Mouse (Mus musculus) megakaryocyte, embryonic 14.5 days (primary cell): ENCODE results near the gene Cd200r4. TPM values are rescaled to one million over a fixed set of nuclear protein-coding genes. Genes with fewer than 3 reads are reported as not detected.
"Not testable (repeated sequence)": the region's sequence is repeated elsewhere in the genome, so short reads cannot be mapped to it uniquely, and the experiment has no call there.

Experiments used
- H3K27me3 ChIP-seq: replicated peaks from 2 replicates; pipeline ENCODE3; 2012; ENCODE audit warnings: inconsistent platforms
- H3K36me3 ChIP-seq: replicated peaks from 2 replicates; pipeline ENCODE3; 2012; ENCODE audit warnings: low read length, inconsistent platforms, mixed read lengths
- H3K4me1 ChIP-seq: 2 replicates; pipeline ENCODE4 v1.6.1; 2012; ENCODE audit warnings: inconsistent platforms
- H3K4me3 ChIP-seq: replicated peaks from 2 replicates; pipeline ENCODE3; 2012; ENCODE audit warnings: moderate library complexity, mild to moderate bottlenecking, inconsistent platforms
- H3K9me3 ChIP-seq: 2 replicates; pipeline ENCODE4 v1.6.1; 2012; ENCODE audit warnings: inconsistent platforms
- FLI1 ChIP-seq: IDR thresholded peaks from 2 replicates; pipeline ENCODE4 v1.6.1; 2012; ENCODE audit warnings: low read length, inconsistent platforms, mixed read lengths
- GATA1 ChIP-seq: IDR thresholded peaks from 3 replicates; pipeline ENCODE4 v1.6.1; 2012; ENCODE audit warnings: mixed read lengths, low read length, inconsistent platforms, borderline replicate concordance
- polyA plus RNA-seq: library from polyadenylated mRNA; stranded (reverse); fragments of >175 nt; gene quantifications from 2 replicates; pipeline ENCODE4 v1.2.3, GENCODE M21; 2012; ENCODE audit warnings: low replicate concordance; ENCODE audit not compliant: insufficient read depth

Gene Cd200r4
- polyA plus RNA-seq, 1 experiment, result not detected

DNA sequence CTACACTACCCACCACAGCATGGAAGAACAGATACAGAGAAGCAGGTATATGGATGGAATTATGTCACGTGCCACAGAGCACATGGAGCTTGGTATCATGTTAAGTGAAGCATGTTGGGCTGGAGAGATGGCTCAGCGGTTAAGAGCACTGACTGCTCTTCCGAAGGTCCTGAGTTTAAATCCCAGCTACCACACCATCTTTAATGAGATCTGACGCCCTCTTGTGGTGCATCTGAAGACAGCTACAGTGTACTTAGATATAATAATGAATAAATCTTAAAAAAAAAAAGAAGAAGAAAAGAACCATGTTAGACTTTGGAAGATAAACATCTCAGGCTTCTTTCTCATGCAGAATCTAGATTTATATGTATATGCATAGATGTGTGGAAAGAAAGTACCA is 30.8 kb upstream of the Cd200r4 start:
- Histone ChIP-seq H3K36me3 (peaks cover 35% of the 10 kb centered on the region), H3K27me3 (no peaks in the 10 kb centered on the region), H3K9me3 (no peaks in the 10 kb centered on the region), H3K4me3 (no peak overlapping the region), H3K4me1 (peaks cover 40% of the 10 kb centered on the region)
- TF ChIP-seq GATA1 (no peak), FLI1 (no peak)

- Histone ChIP-seq H3K4me1 (no peaks in the 10 kb centered on the region; the same call in 1 of the 2 replicates), H3K9me3 (no peaks in the 10 kb centered on the region), H3K4me3 (no peak overlapping the region), H3K36me3 (peaks cover 66% of the 10 kb centered on the region), H3K27me3 (no peaks in the 10 kb centered on the region)
- no peak for TF ChIP-seq GATA1
- TF ChIP-seq FLI1, result no peak
These were observed 24.6 kb upstream of the Cd200r4 start for GRCm38 (mm10) chr16:44786934-44787333.

GRCm38 (mm10) chr16:44794416-44794815 is 17.1 kb upstream of the Cd200r4 start:
- H3K9me3 ChIP-seq, result peaks cover 6% of the 10 kb centered on the region
- H3K36me3 ChIP-seq, result peaks cover 75% of the 10 kb centered on the region
- no peak for TF ChIP-seq GATA1
- no peak for TF ChIP-seq FLI1
- no peaks in the 10 kb centered on the region for H3K27me3 ChIP-seq
- H3K4me1 ChIP-seq, result no peaks in the 10 kb centered on the region
- no peak overlapping the region for H3K4me3 ChIP-seq

- H3K9me3 ChIP-seq, result peaks cover 6% of the 10 kb centered on the region; the same call in 1 of the 2 replicates
- no peaks in the 10 kb centered on the region for H3K4me1 ChIP-seq
- H3K36me3 ChIP-seq, result peaks cover 18% of the 10 kb centered on the region
- H3K27me3 ChIP-seq, result no peaks in the 10 kb centered on the region
- no peak overlapping the region for H3K4me3 ChIP-seq
- TF ChIP-seq FLI1 (no peak), GATA1 (no peak)
These were observed 5.6 kb upstream of the Cd200r4 start for GRCm38 (mm10) chr16:44805976-44806375.

GRCm38 (mm10) chr16:44810223-44810622 is 1.3 kb upstream of the Cd200r4 start:
- H3K9me3 ChIP-seq, H3K36me3 ChIP-seq, H3K4me1 ChIP-seq, H3K4me3 ChIP-seq, H3K27me3 ChIP-seq: not testable (repeated sequence)

- Histone ChIP-seq H3K4me3 (no peak overlapping the region), H3K9me3 (no peaks in the 10 kb centered on the region), H3K4me1 (no peaks in the 10 kb centered on the region), H3K27me3 (no peaks in the 10 kb centered on the region), H3K36me3 (no peaks in the 10 kb centered on the region)
- TF ChIP-seq GATA1 (no peak), FLI1 (no peak)
These were observed 1.0 kb downstream of the Cd200r4 start for GRCm38 (mm10) chr16:44812468-44813065.

- H3K36me3 ChIP-seq, result no peaks in the 10 kb centered on the region
- no peaks in the 10 kb centered on the region for H3K9me3 ChIP-seq
- H3K27me3 ChIP-seq, result no peaks in the 10 kb centered on the region
- TF ChIP-seq GATA1, result no peak
- TF ChIP-seq FLI1, result no peak
- H3K4me1 ChIP-seq, result no peaks in the 10 kb centered on the region
- H3K4me3 ChIP-seq, result no peak overlapping the region
These were observed 6.5 kb downstream of the Cd200r4 start for GRCm38 (mm10) chr16:44818010-44818409.

DNA sequence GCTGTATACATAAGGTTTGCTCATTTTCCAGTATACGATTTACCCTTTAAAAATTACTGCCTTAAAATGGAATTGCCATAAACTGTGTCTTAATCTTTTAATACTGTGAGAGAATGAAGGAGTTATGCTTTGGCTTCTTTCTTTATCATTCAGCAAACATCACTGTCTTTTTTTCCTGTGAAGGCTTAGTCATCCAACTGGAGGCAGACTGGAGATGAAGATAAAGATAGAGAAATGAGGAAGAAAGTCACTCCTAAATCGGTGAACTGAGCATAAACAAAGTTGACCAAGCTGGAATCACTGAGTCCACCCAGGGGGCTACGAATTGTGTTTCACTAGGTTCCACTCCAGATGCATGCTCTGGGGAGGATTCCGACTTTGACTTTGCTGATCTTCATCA is 9.0 kb downstream of the Cd200r4 start:
- TF ChIP-seq FLI1 (no peak), GATA1 (no peak)
- Histone ChIP-seq H3K36me3 (no peaks in the 10 kb centered on the region), H3K27me3 (no peaks in the 10 kb centered on the region), H3K4me1 (no peaks in the 10 kb centered on the region), H3K9me3 (no peaks in the 10 kb centered on the region), H3K4me3 (no peak overlapping the region)

DNA sequence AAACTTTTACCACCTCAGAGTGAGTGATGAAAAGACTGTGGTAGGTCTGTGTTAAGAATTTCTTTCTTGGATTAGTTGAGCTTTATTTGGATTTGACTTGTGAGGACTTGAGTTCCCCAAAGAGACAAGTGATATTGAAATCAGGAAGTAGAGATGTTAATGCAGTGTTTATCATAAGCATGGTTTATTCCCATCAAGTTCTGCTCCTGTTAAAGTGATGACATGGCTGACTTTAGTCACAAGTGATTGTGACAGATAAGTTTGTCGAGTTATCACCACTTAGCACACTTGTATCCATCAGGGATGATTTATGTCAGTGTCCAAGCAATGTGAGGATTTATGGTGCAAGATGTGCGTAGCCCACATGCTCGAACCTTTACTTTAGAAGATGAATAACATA is 20.8 kb downstream of the Cd200r4 start:
- Histone ChIP-seq H3K36me3 (no peaks in the 10 kb centered on the region), H3K4me1 (no peaks in the 10 kb centered on the region; the same call in 1 of the 2 replicates), H3K4me3 (no peak overlapping the region), H3K9me3 (no peaks in the 10 kb centered on the region), H3K27me3 (peaks cover 3% of the 10 kb centered on the region)
- TF ChIP-seq GATA1 (no peak), FLI1 (no peak)

DNA sequence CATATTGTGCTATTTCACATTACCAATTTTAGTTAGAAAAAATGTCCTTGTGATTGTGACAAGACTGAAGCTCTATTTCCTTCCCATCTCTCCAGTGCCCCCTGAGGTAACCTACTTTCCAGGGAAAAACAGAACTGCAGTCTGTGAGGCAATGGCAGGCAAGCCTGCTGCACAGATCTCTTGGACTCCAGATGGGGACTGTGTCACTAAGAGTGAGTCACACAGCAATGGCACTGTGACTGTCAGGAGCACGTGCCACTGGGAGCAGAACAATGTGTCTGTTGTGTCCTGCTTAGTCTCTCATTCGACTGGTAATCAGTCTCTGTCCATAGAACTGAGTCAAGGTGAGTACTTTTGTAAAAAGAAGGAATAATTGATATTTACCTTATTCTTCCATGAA is 21.7 kb downstream of the Cd200r4 start:
- not testable (repeated sequence) for H3K4me1 ChIP-seq, H3K27me3 ChIP-seq, H3K4me3 ChIP-seq, H3K36me3 ChIP-seq, H3K9me3 ChIP-seq

DNA sequence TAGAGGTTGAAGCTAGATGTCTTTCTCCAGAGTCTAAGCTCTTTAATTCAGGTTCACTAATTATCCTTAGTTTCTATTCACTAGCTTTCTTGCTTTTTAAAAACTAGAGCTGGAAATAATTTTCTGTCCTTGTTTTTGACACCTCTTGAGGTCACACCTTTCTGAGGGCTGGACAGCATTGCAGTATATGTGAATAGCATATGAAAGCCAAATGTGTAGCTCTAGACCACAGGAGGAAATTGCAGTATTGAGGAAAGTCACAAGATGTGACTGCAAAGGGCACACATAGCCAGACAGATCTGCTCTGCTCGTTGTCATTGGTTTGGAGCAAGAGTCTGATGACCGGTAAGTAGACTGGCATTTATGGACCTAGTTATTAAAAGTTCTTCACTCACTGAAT is 55.3 kb downstream of the Cd200r4 start, which contains the start of gene Cd200r2:
TSS of gene Cd200r2 (plus strand) at position 301 of the 400 bp plus-strand sequence.
- Histone ChIP-seq H3K4me3 (no peak within 1 kb of the TSS), H3K27me3 (no peaks in the 10 kb centered on the region), H3K9me3 (no peaks in the 10 kb centered on the region), H3K4me1 (no peaks in the 10 kb centered on the region), H3K36me3 (no peaks in the 10 kb centered on the region)
- no peak for TF ChIP-seq FLI1
